Mouse (Mus musculus) forebrain, embryonic 16.5 days (tissue): ENCODE data around the gene Zdhhc18. TPM values are rescaled to one million over a fixed set of nuclear protein-coding genes. Genes with fewer than 3 reads are reported as not detected.

ENCODE experiments used
- ATAC-seq: fragments of 200-750 bp; cut with Nextera tagmentation; 2 replicates; pipeline ENCODE4 v1.8.0; 2017; ENCODE audit warnings: mild to moderate bottlenecking, moderate library complexity
- H3K27ac ChIP-seq: fragments of 300-500 bp; sonication (generic); 2 replicates; pipeline ENCODE4 v1.5.1; 2014; ENCODE audit warnings: low read length, control low read depth
- H3K27me3 ChIP-seq: fragments of 300-500 bp; sonication (generic); replicated peaks from 2 replicates; pipeline ENCODE4 v1.6.1; 2014; ENCODE audit warnings: low read length; ENCODE audit not compliant: control insufficient read depth, insufficient read depth
- H3K36me3 ChIP-seq: fragments of 300-500 bp; sonication (generic); 2 replicates; pipeline ENCODE4 v1.6.1; 2014; ENCODE audit not compliant: control insufficient read depth, insufficient read depth
- H3K4me1 ChIP-seq: fragments of 300-500 bp; sonication (generic); replicated peaks from 2 replicates; pipeline ENCODE4 v1.6.1; 2014; ENCODE audit warnings: low read length; ENCODE audit not compliant: control insufficient read depth, insufficient read depth
- H3K4me2 ChIP-seq: fragments of 300-500 bp; sonication (generic); 2 replicates; pipeline ENCODE4 v1.6.1; 2014; ENCODE audit warnings: mild to moderate bottlenecking, low read length, control low read depth
- H3K4me3 ChIP-seq: fragments of 300-500 bp; sonication (generic); replicated peaks from 2 replicates; pipeline ENCODE4 v1.5.1; 2014; ENCODE audit warnings: mild to moderate bottlenecking, low read length, control low read depth
- H3K9ac ChIP-seq: fragments of 300-500 bp; sonication (generic); replicated peaks from 2 replicates; pipeline ENCODE4 v1.6.1; 2014; ENCODE audit warnings: low read depth, low read length, control low read depth
- H3K9me3 ChIP-seq: fragments of 300-500 bp; sonication (generic); 2 replicates; pipeline ENCODE4 v1.6.1; 2016; ENCODE audit warnings: low read length; ENCODE audit not compliant: control insufficient read depth
- WGBS: fragments of 180-500 bp; shearing (Covaris S2); extraction: QIAGEN DNeasy Blood & Tissue Kit; methylation state at CpG from one replicate; pipeline ENCODE4 v1.1.7; 2014; 5-methylcytosine and 5-hydroxymethylcytosine counted together
- polyA plus RNA-seq: library from polyadenylated mRNA; unstranded; fragments of >200 nt; fragmentation: Nextera tagmentation; extraction: Ambion mirVana; gene quantifications from 2 replicates; pipeline ENCODE4 v1.2.1, GENCODE M21; 2015

Gene Zdhhc18
- polyA plus RNA-seq, 1 experiment from 2014 or later, result 4.5 TPM

GRCm38 (mm10) chr4:133614274-133614761, 35.6 kb downstream of the Zdhhc18 start:
- no peak overlapping the region for H3K4me3 ChIP-seq
- H3K27me3 ChIP-seq, result no peaks in the 10 kb centered on the region
- peaks cover 10% of the 10 kb centered on the region for H3K36me3 ChIP-seq
- H3K4me1 ChIP-seq, result no peaks in the 10 kb centered on the region; the same call in 1 of the 2 replicates
- 0 out of 2 replicates have a peak, but pooled peaks cover 2% of the 10 kb centered on the region for H3K9me3 ChIP-seq
- H3K9ac ChIP-seq, result no peak overlapping the region
- no peak overlapping the region for H3K4me2 ChIP-seq
- WGBS, result 91% methylated on average over 8 of the region's 8 CpGs
- no peak overlapping the region for H3K27ac ChIP-seq
- 0 out of 2 replicates have a peak, but pooled peaks have one; percentile 23 for ATAC-seq

- Histone ChIP-seq H3K36me3 (peaks cover 10% of the 10 kb centered on the region), H3K9ac (no peak overlapping the region), H3K27me3 (no peaks in the 10 kb centered on the region), H3K4me2 (no peak overlapping the region), H3K9me3 (0 out of 2 replicates have a peak, but pooled peaks cover 2% of the 10 kb centered on the region), H3K27ac (no peak overlapping the region), H3K4me3 (no peak overlapping the region), H3K4me1 (no peaks in the 10 kb centered on the region)
- no peak for ATAC-seq
- 93% methylated on average over 4 of the region's 4 CpGs for WGBS
Measured at GRCm38 (mm10) chr4:133613867-133614266, 36.1 kb downstream of the Zdhhc18 start.

GRCm38 (mm10) chr4:133613026-133613425, 36.9 kb downstream of the Zdhhc18 start:
- Histone ChIP-seq H3K9me3 (0 out of 2 replicates have a peak, but pooled peaks cover 2% of the 10 kb centered on the region), H3K27me3 (no peaks in the 10 kb centered on the region), H3K4me2 (no peak overlapping the region), H3K4me1 (no peaks in the 10 kb centered on the region), H3K9ac (no peak overlapping the region), H3K27ac (no peak overlapping the region), H3K4me3 (no peak overlapping the region), H3K36me3 (peaks cover 10% of the 10 kb centered on the region)
- WGBS, result 89% methylated on average over 8 of the region's 8 CpGs
- ATAC-seq, result no peak

GRCm38 (mm10) chr4:133612416-133612815, 37.5 kb downstream of the Zdhhc18 start:
- peaks cover 10% of the 10 kb centered on the region for H3K36me3 ChIP-seq
- H3K4me3 ChIP-seq, result no peak overlapping the region
- no peak for ATAC-seq

GRCm38 (mm10) chr4:133611815-133612214, 38.1 kb downstream of the Zdhhc18 start:
- peaks cover 10% of the 10 kb centered on the region for H3K36me3 ChIP-seq
- H3K27me3 ChIP-seq, result no peaks in the 10 kb centered on the region
- H3K4me3 ChIP-seq, result no peak overlapping the region
- H3K27ac ChIP-seq, result no peak overlapping the region
- H3K4me2 ChIP-seq, result no peak overlapping the region
- no peaks in the 10 kb centered on the region for H3K4me1 ChIP-seq
- over 99% methylated on average over 5 of the region's 5 CpGs for WGBS
- ATAC-seq, result no peak
- 0 out of 2 replicates have a peak, but pooled peaks cover 2% of the 10 kb centered on the region for H3K9me3 ChIP-seq
- H3K9ac ChIP-seq, result no peak overlapping the region

More at GRCm38 (mm10) chr4:133612416-133612815, 37.5 kb downstream of the Zdhhc18 start:
- no peak overlapping the region for H3K27ac ChIP-seq
- WGBS, result 97% methylated on average over 7 of the region's 7 CpGs
- no peaks in the 10 kb centered on the region for H3K4me1 ChIP-seq
- H3K9me3 ChIP-seq, result 0 out of 2 replicates have a peak, but pooled peaks cover 2% of the 10 kb centered on the region
- no peak overlapping the region for H3K9ac ChIP-seq
- no peak overlapping the region for H3K4me2 ChIP-seq
- no peaks in the 10 kb centered on the region for H3K27me3 ChIP-seq

GRCm38 (mm10) chr4:133609719-133610118, 40.2 kb downstream of the Zdhhc18 start:
- peaks cover 10% of the 10 kb centered on the region for H3K36me3 ChIP-seq
- no peak overlapping the region for H3K4me3 ChIP-seq
- 0 out of 2 replicates have a peak, but pooled peaks cover 2% of the 10 kb centered on the region for H3K9me3 ChIP-seq
- ATAC-seq, result peak; percentile 31; the same call in 1 of the 2 replicates
- no peak overlapping the region for H3K27ac ChIP-seq
- H3K4me2 ChIP-seq, result no peak overlapping the region
- no peaks in the 10 kb centered on the region for H3K4me1 ChIP-seq
- H3K27me3 ChIP-seq, result no peaks in the 10 kb centered on the region
- 14% methylated on average over 6 of the region's 6 CpGs for WGBS
- H3K9ac ChIP-seq, result no peak overlapping the region

- no peak for ATAC-seq
- Histone ChIP-seq H3K4me2 (no peak overlapping the region), H3K4me3 (no peak overlapping the region), H3K27ac (no peak overlapping the region), H3K4me1 (no peaks in the 10 kb centered on the region), H3K9me3 (0 out of 2 replicates have a peak, but pooled peaks cover 2% of the 10 kb centered on the region), H3K9ac (no peak overlapping the region), H3K27me3 (peaks cover 3% of the 10 kb centered on the region), H3K36me3 (peaks cover 5% of the 10 kb centered on the region)
- WGBS, result 90% methylated on average over 10 of the region's 10 CpGs
Measured at GRCm38 (mm10) chr4:133607284-133607683, 42.7 kb downstream of the Zdhhc18 start.

- 56% methylated on average over 9 of the region's 9 CpGs for WGBS
- ATAC-seq, result no peak
- no peaks in the 10 kb centered on the region for H3K36me3 ChIP-seq
Measured at GRCm38 (mm10) chr4:133605330-133605729, 44.6 kb downstream of the Zdhhc18 start.

GRCm38 (mm10) chr4:133604856-133605255, 45.1 kb downstream of the Zdhhc18 start:
- WGBS, result 65% methylated on average over 6 of the region's 6 CpGs
- Histone ChIP-seq H3K27me3 (peaks cover 19% of the 10 kb centered on the region), H3K36me3 (no peaks in the 10 kb centered on the region), H3K9me3 (no peaks in the 10 kb centered on the region), H3K4me3 (no peak overlapping the region), H3K4me1 (peaks cover 2% of the 10 kb centered on the region; the same call in 1 of the 2 replicates), H3K4me2 (no peak overlapping the region), H3K27ac (no peak overlapping the region), H3K9ac (no peak overlapping the region)
- no peak for ATAC-seq

More at GRCm38 (mm10) chr4:133605330-133605729, 44.6 kb downstream of the Zdhhc18 start:
- no peak overlapping the region for H3K4me3 ChIP-seq
- no peak overlapping the region for H3K9ac ChIP-seq
- no peak overlapping the region for H3K27ac ChIP-seq
- H3K4me1 ChIP-seq, result no peaks in the 10 kb centered on the region
- H3K9me3 ChIP-seq, result no peaks in the 10 kb centered on the region
- peaks cover 14% of the 10 kb centered on the region for H3K27me3 ChIP-seq
- H3K4me2 ChIP-seq, result no peak overlapping the region
